Comparison of ENCODE assay signal across 9 mouse cellular contexts in genomic region chr7:90042364-90042763, GRCm38 (mm10).
DNase-seq lines count a peak whose midpoint lies in the region; ATAC-seq and TF ChIP-seq lines count a peak whose summit lies in the region.
"Had no signal": no experiment of that assay in that cellular context is flagged by ENCODE, and none has a peak within 500 bp of the region (broad histone marks: within the 10 kb centered on the region; RNA-seq: fewer than 3 reads in every experiment).

No protein-coding gene starts in this region.

- no peaks in the 10 kb centered on the region for H3K27me3 ChIP-seq in kidney, embryonic 15.5 days
- no peaks in the 10 kb centered on the region for H3K27me3 ChIP-seq in MEL (ENCODE audit: control insufficient read depth in 1 of 2, insufficient read depth in 2 of 2, low read length in 2 of 2)
- H3K27me3 ChIP-seq in forebrain, postnatal 0 days (ENCODE audit: insufficient read depth, low read length) = no peaks in the 10 kb centered on the region
- no peaks in the 10 kb centered on the region for H3K27me3 ChIP-seq in midbrain, embryonic 15.5 days (replicated peaks)

- H3K9ac ChIP-seq in kidney, embryonic 15.5 days = no peak overlapping the region
- H3K9ac ChIP-seq in MEL (ENCODE audit: control insufficient read depth, low read depth, low read length, poor library complexity, severe bottlenecking) = peak overlapping the region; percentile 43
- H3K9ac ChIP-seq in forebrain, postnatal 0 days = no peak overlapping the region
- no peak overlapping the region for H3K9ac ChIP-seq in midbrain, embryonic 15.5 days

- no peak for TF ChIP-seq EP300 in MEL (IDR thresholded peaks at IDR 0.05; ENCODE audit: low read depth in 1 of 2, low read length in 2 of 2)

- H3K4me2 ChIP-seq in kidney, embryonic 15.5 days = no peak overlapping the region
- H3K4me2 ChIP-seq in forebrain, postnatal 0 days (ENCODE audit: low read depth) = no peak overlapping the region
- H3K4me2 ChIP-seq in midbrain, embryonic 15.5 days = no peak overlapping the region

- no peak for DNase-seq in kidney, adult 9 months
- DNase-seq in MEL (ENCODE audit: low read depth, low spot score) = peak; percentile 50
- peak; percentile 28 for DNase-seq in fibroblast of lung, adult 2 months (ENCODE audit: low read depth)
- DNase-seq in forebrain, postnatal 0 days = no peak
- no peak for DNase-seq in thymus, postnatal 36 days
- DNase-seq: cerebellum, adult 9-11 months had no signal

- H3K4me1 ChIP-seq in kidney, embryonic 15.5 days = peaks cover 13% of the 10 kb centered on the region
- peaks cover 11 to 32% of the 10 kb centered on the region in 2 experiments for H3K4me1 ChIP-seq in MEL (ENCODE audit: control insufficient read depth in 1 of 2, insufficient read depth in 2 of 2, low read length in 2 of 2)
- H3K4me1 ChIP-seq in forebrain, postnatal 0 days (ENCODE audit: insufficient read depth) = no peaks in the 10 kb centered on the region
- peaks cover 13% of the 10 kb centered on the region for H3K4me1 ChIP-seq in midbrain, embryonic 15.5 days

- no peak overlapping the region for H3K4me3 ChIP-seq in kidney, embryonic 15.5 days (replicated peaks)
- no peak overlapping the region; a peak in 1 of 4 replicates for H3K4me3 ChIP-seq in MEL (ENCODE audit: control insufficient read depth in 1 of 2, insufficient read depth in 1 of 2, low read depth in 2 of 2, low read length in 2 of 2)
- H3K4me3 ChIP-seq in forebrain, postnatal 0 days (ENCODE audit: low read depth, low read length) = no peak overlapping the region
- no peak overlapping the region for H3K4me3 ChIP-seq in midbrain, embryonic 15.5 days

- 82% methylated on average over 7 of the region's 7 CpGs for WGBS in kidney, embryonic 15.5 days
- WGBS in forebrain, postnatal 0 days = 69% methylated on average over 7 of the region's 7 CpGs
- WGBS in midbrain, embryonic 15.5 days = 83% methylated on average over 7 of the region's 7 CpGs

- no peak for TF ChIP-seq RAD21 in MEL (IDR thresholded peaks at IDR 0.05; ENCODE audit: low read depth, low read length)

- no peaks in the 10 kb centered on the region for H3K79me2 ChIP-seq in MEL (ENCODE audit: control insufficient read depth, insufficient read depth, low read length, poor library complexity)

- no peaks in the 10 kb centered on the region for H3K36me3 ChIP-seq in kidney, embryonic 15.5 days
- H3K36me3 ChIP-seq in MEL (ENCODE audit: control insufficient read depth in 1 of 2, insufficient read depth in 2 of 2, low read length in 2 of 2) = peaks cover 0 to 18% of the 10 kb centered on the region in 2 experiments; a peak in 2 of 4 replicates
- H3K36me3 ChIP-seq in forebrain, postnatal 0 days (ENCODE audit: insufficient read depth) = no peaks in the 10 kb centered on the region
- no peaks in the 10 kb centered on the region for H3K36me3 ChIP-seq in midbrain, embryonic 15.5 days (replicated peaks)

- ATAC-seq in kidney, embryonic 15.5 days (replicated peaks; ENCODE audit: low FRiP score) = no peak; the same call in 1 of the 2 replicates
- ATAC-seq in megakaryocyte-erythroid progenitor cell, adult 5-6 weeks (replicated peaks; ENCODE audit: low FRiP score, low TSS enrichment, poor library complexity, severe bottlenecking) = peak; percentile 51
- no peak for ATAC-seq in forebrain, postnatal 0 days
- no peak for ATAC-seq in midbrain, embryonic 15.5 days (replicated peaks)

- 0 out of 2 replicates have a peak overlapping the region, but pooled peaks have one; percentile 69 for H3K27ac ChIP-seq in kidney, embryonic 15.5 days
- peak overlapping the region; percentile 1; the same call in 1 of the 2 replicates for H3K27ac ChIP-seq in MEL (ENCODE audit: control insufficient read depth, low read depth, low read length)
- no peak overlapping the region for H3K27ac ChIP-seq in forebrain, postnatal 0 days (ENCODE audit: low read depth, low read length)
- no peak overlapping the region for H3K27ac ChIP-seq in midbrain, embryonic 15.5 days

- H3K9me3 ChIP-seq in kidney, embryonic 15.5 days (replicated peaks) = no peaks in the 10 kb centered on the region
- H3K9me3 ChIP-seq in MEL (replicated peaks; ENCODE audit: insufficient read depth, low read length) = no peaks in the 10 kb centered on the region
- H3K9me3 ChIP-seq in forebrain, postnatal 0 days (ENCODE audit: low read length) = no peaks in the 10 kb centered on the region
- H3K9me3 ChIP-seq in midbrain, embryonic 15.5 days = no peaks in the 10 kb centered on the region

- TF ChIP-seq CTCF in MEL (IDR thresholded peaks at IDR 0.05 in 2 of 3, conservative IDR thresholded peaks at IDR 0.05 in 1 of 3; ENCODE audit: control insufficient read depth in 1 of 3, insufficient read depth in 1 of 3, low read depth in 2 of 3, low read length in 3 of 3, poor library complexity in 1 of 3, severe bottlenecking in 1 of 3) = no peak
- TF ChIP-seq CTCF in forebrain, postnatal 0 days (IDR thresholded peaks at IDR 0.05; ENCODE audit: low read depth) = no peak

- TF ChIP-seq POLR2A in MEL (IDR thresholded peaks at IDR 0.05; ENCODE audit: control insufficient read depth in 1 of 2, insufficient read depth in 1 of 2, low read depth in 1 of 2, low read length in 2 of 2, poor library complexity in 1 of 2) = no peak

TF ChIP-seq in MEL, 35 proteins besides CTCF, POLR2A, EP300 and RAD21:
- TF ChIP-seq KAT2A (conservative IDR thresholded peaks at IDR 0.05; ENCODE audit: low read depth, low read length) = no peak
- TF ChIP-seq E2F4 (IDR thresholded peaks at IDR 0.05; ENCODE audit: borderline replicate concordance, low read depth, low read length) = no peak
- TF ChIP-seq CHD2 (IDR thresholded peaks at IDR 0.05; ENCODE audit: low read length) = no peak
- TF ChIP-seq ZKSCAN1 (IDR thresholded peaks at IDR 0.05; ENCODE audit: low read depth, low read length) = no peak
- TF ChIP-seq SIN3A (IDR thresholded peaks at IDR 0.05; ENCODE audit: low read length) = no peak
- no peak for TF ChIP-seq ZMIZ1 (IDR thresholded peaks at IDR 0.05; ENCODE audit: low read depth, low read length)
- no peak for TF ChIP-seq TBP (IDR thresholded peaks at IDR 0.05; ENCODE audit: low read depth, low read length)
TF ChIP-seq in MEL: peak in this region for 0.

Comparison
In these comparisons a context has a peak if more than half of its experiments do, and no peak if none do; other contexts are left out.
1. H3K27ac ChIP-seq: peak in kidney, embryonic 15.5 days (single experiment) and MEL (single experiment); none in forebrain, postnatal 0 days (single experiment) and midbrain, embryonic 15.5 days (single experiment).
2. DNase-seq: peak in MEL (single experiment) and fibroblast of lung, adult 2 months (single experiment); none in kidney, adult 9 months (single experiment), forebrain, postnatal 0 days (single experiment) and thymus, postnatal 36 days (0 of 2).